Mouse (Mus musculus): ENCODE measurements around the gene Slco1a6.

The Slco1a6 gene

GRCm38 (mm10) chr6:142035771-142036170, 172.6 kb downstream of the Slco1a6 start:
- DNase-seq (ENCODE audit: low spot score) = peak; percentile 37
